Mouse (Mus musculus) heart, adult 2 months (tissue): ENCODE data around the gene Drc3.

ENCODE experiments used
- CTCF ChIP-seq: fragments of 200-600 bp; IDR thresholded peaks from 2 replicates; pipeline ENCODE4 v1.8.1; 2022; ENCODE audit warnings: antibody characterized with exemption, mild to moderate bottlenecking, moderate library complexity
- EP300 ChIP-seq: fragments of 200-500 bp; IDR thresholded peaks from 2 replicates; pipeline ENCODE4 v1.6.1; 2011; ENCODE audit warnings: low read depth, low read length, control low read depth; ENCODE audit not compliant: insufficient read depth
- POLR2A ChIP-seq: fragments of 200-500 bp; IDR thresholded peaks from 2 replicates; pipeline ENCODE4 v1.6.1; 2011; ENCODE audit warnings: mild to moderate bottlenecking, low read depth, low read length, control low read depth; ENCODE audit not compliant: insufficient read depth

DNA sequence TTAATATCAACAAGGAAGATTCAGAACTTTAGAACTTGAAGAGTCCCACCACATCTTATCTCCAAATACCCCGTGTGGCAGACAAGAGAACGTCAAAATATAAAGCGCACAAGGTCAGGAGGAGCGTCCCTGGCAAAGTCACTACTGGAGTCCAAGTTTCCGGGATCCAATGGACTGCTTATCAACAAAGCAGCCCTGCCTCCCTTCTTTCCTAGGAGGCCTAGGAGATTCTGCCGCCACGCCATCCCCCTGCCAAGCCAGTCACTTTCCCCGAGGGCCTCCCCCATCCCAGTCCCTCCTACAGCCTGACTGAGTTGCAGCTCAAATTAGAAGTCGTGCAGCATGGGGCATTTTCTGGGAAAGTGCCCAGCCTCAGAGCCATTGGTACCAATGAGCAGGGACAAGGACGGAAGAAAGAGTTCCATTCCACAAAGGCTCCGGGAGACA is 1.2 kb upstream of the Drc3 start:
- no peak for TF ChIP-seq EP300
- TF ChIP-seq CTCF = peak; percentile 27; the same call in 1 of the 2 replicates
- no peak for TF ChIP-seq POLR2A
